Mouse (Mus musculus) thymus, postnatal 10 days (tissue): ENCODE data around the gene Cyp46a1.

Source experiments
- DNase-seq, 2 experiments: peaks; one replicate each; pipeline ENCODE4 v3.0.0; 2021; ENCODE audit warnings: low spot score in 2 of 2

Gene Cyp46a1

GRCm38 (mm10) chr12:108398681-108399080, 64.5 kb downstream of the Cyp46a1 start:
- no peak for DNase-seq

DNA sequence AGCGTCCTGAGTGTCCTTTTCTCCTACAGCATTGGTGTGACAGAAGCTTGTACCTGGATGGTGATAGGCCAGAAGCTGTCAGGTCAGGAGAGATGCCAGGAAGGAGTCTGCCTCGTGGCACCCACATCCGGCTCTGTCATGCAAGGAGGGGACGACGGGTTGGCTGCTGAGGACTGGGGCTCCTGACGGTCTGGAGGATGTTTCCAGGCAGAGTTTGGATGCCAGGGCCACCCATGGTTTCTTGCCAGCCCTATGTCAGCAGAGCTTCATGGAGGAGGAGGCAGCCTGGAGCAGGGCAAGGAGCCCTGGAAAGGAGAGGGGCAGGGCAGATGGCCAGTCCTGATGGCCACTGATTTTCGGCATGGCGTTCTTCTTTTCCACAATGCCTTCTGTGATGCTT, 65.0 kb downstream of the Cyp46a1 start:
- DNase-seq, result no peak

GRCm38 (mm10) chr12:108400951-108401350, 66.8 kb downstream of the Cyp46a1 start:
- no peak for DNase-seq

DNA sequence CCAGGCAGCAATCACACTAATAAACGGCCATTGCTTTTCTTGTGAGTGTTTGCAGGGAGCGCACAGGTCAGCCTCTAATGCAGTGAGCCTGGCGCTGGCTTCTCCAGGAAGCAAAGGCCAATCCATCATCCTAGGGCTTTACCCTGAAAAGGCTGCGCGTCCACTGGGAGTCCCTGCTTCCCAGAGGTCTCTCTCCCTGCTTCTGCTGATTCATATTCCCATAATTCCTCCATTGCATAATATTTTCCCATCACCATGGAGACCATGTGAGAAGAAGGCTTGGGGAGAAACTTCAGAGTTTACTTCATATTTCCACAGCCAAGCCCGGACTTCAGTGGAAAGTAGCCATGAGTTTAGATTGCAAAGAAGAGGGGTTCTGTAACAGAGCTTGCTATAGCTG, 69.8 kb downstream of the Cyp46a1 start:
- no peak for DNase-seq

DNA sequence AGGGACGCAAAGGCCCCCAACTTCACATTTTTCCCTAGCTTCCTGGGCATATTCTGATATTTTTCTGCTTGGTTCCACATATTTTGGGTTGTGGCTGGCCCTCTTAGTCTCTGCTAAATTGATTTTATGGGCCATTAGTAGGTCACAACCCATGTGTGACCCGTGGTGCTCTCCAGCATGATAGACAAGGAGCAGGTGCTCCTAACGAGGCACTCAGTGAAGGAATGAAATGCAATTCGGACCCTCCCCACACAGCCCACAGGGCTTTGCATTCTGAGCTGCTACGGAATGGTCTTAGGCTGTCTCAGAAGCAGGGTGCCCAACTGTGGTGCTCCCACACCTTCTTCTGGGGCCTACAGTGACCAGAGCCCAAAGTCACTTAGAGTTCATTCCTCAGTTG, 74.9 kb downstream of the Cyp46a1 start:
- DNase-seq, result no peak

- DNase-seq, result no peak
These were observed 76.4 kb downstream of the Cyp46a1 start for GRCm38 (mm10) chr12:108410416-108411208.
